Mouse (Mus musculus): ENCODE measurements around the gene Dolpp1.

GRCm38 (mm10) chr2:30407221-30407620, 15.2 kb downstream of the Dolpp1 start:
- no peak for TF ChIP-seq GATA1 (IDR thresholded peaks at IDR 0.05; ENCODE audit: borderline replicate concordance, low read length)
- TF ChIP-seq FLI1 (IDR thresholded peaks at IDR 0.05; ENCODE audit: low read length): no peak

All from megakaryocyte, embryonic 14.5 days (primary cell).